Mouse (Mus musculus) heart, adult 8-10 months (tissue): ENCODE measurements at regions not wholly inside any gene's neighbourhood (a gene's known extent, or its start where the extent isn't known, plus 50 kb on each side); places are given as distances from the start of the nearest gene placed in this dataset.

Source experiments
- DNase-seq: peaks from one replicate; pipeline ENCODE4 v3.0.0; 2022; ENCODE audit warnings: low spot score

DNA sequence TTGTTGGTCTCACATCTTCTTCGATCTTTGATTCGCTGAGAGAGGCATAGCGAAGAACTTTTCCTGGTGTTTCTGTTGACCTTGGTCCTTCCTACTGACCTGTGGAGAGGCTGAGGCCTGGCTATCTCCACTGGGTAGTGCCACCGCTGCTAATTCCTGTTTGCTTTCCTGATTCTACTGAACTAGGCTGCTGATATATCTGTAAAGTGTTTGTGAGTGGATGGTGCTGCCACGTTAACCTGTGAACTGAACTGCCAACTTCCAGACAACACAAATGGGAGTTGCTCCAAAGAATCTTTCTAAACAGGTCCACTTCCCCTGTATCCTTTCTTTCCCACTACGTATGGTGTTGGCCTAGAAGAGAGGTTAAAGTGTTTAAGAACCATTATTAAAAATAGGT, 78.0 kb upstream of the Akt3 start:
- DNase-seq: no peak

DNA sequence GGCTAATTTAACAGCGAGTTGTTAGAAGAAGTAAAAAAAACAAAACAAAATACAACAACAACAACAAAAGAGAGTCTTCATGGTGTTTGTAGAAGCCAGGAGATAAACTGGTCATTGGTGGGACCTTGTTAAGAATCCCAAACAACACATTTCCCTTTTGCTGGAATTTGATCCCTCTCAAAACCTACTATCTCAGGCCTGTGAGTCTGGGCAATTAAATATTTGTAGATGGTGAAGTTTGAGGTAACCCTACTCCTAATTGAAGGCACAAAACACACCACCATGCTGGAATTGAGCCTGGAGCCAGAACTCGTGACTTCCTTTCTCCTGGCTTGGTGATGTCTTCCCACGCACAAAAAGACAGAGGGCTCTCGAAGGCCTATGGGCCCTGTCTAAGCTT, 65.4 kb upstream of the Akt3 start:
- DNase-seq: no peak

DNA sequence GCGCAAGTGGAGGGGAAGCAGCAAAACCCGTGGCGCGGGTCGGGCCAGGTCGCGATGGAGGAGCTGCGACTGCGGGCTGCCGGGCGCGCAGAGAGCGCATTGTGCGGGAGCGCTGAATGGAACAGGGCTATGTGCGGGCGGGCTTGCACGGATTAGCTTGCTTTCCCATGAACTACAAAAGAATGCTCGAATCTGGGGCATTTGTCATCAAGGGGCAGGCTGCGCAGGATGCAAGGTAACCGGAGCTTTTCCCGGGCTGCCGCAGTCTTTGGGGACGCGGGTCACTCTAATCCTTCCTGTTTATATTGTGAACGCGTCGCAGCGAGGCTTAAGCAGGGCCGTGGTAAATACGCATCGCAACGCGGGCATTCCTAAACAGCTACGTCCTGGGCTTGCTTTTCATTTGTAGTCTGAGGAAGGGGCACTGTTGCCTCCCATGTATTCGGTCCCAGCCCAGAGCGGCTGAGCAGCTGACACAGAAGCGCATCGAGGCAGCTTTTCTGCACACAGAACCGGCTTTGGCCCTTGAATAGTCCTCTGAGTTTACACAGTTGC, 64.8 kb upstream of the Akt3 start:
- DNase-seq: no peak

DNA sequence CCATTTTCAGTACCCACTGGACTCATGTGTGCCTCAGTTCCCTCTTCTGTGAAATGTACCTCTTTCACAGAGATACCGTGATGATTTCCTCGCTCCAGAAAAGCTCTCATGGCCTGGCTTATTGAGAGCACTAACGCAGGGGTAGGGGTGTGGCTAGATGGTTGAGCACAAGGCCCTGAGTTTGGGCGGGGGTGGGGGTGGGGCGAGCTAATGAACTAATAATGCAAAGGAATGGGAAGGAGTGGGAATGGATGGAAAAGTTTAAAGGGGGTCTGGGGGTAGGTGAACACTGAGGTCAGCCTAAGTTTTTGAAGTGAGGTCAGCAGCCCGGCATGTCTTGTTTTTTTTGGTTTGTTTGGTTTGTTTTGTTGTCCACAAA, 64.3 kb upstream of the Akt3 start:
- DNase-seq: no peak

DNA sequence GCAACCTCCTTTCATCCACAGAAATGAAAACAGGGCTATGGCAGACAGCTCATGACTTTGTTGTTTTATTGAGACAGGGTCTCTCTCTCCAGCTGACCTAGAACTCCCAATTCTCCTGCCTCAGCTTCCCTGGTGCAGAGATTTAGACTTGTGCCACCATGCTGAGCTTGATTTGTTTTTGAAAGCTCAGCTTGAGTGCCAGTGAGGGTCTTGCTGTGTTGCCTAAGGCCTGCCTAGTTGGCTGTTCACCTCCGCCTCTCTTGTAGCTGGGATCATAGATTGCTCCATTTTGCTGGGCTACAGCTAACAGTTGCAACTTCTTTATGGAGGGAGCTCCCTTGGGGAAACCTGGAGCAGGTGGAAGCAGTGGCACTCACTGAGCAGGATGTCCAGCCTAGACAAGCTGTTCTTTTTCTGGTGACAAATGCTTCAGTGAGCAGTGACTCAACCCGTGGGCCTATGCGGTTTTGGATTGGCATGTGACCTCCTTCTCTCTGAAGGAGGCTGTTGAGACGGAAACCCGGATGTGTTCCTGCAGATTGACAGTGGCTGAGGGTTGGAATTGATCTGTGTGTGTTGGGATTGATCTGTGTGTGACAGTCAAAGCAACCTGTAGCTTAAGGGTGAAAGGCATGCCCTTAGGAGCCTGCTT, 63.8 kb upstream of the Akt3 start:
- DNase-seq: no peak

DNA sequence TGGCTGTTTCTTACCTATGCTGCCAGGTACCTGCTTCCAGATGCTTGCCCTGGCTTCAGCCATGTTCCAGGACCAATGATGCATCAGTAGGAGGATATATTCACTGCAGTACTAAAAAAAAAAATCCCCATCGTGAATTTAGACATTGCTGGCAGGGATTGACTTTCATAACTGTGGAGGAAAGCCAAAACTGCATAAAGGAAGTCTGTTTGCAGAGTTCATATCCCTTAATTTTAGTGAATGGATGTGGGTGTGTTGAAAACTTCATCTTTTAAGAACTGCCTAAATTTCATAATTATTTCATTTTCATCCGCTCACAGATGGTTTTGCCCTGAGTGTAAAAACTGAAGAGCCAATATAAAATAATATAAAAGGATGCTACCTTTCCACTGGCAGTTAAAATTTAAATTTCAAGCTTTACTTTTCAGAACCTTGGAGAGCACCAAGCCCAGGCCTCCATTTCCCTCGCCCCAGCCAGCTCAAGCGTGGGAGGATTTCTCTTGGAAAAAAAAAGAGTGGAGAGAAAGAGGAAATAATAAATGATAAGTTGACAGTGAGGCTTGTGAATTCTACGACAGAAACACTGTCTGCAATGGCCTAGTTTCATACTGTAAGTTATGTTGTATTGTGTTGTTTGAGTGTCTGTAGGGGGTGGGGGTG, 50.3 kb upstream of the Akt3 start:
- no peak for DNase-seq
